Mouse (Mus musculus): ENCODE measurements around the gene Sp1.

DNA sequence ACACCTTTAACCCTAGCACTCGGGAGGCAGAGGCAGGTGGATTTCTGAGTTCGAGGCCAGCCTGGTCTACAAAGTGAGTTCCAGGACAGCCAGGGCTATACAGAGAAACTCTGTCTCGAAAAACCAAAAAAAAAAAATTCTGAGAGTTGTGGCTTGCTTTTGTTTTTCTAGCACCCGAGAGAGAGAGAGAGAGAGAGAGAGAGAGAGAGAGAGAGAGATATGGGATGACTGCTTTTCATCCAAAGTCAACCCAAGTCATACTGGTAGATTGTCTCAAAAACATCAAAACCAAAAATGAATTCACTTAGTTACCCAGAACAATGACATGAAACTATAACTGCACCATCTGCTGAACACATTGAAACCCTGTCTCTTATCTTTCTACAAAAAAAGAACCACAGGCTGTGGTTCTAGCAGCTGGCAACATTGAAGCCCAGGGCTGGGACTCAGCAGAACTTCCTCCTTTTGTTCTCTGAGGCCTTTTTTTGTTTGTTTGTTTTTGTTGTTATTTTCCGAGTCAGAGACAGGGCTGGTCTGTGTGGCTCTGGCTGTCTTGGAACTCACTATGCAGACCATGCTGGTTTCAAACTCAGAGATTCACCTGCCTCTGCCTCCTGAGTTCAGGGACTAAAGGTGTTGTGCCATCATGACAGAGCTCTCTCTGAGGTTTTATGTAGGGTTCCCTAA is 52.2 kb downstream of the Sp1 start:
- no peak for TF ChIP-seq CTCF (IDR thresholded peaks at IDR 0.05; ENCODE audit: insufficient read depth, low read depth, low read length)
- TF ChIP-seq POLR2A (IDR thresholded peaks at IDR 0.05; ENCODE audit: insufficient read depth, low read depth, low read length) = no peak
